Mouse (Mus musculus) c-Kit-positive CD71-negative TER-119-negative erythroid progenitor cells, embryonic 14.5 days (primary cell): ENCODE measurements around the gene Rtca.

Source experiments
- DNase-seq: peaks from one replicate; pipeline ENCODE4 v3.0.0-alpha.2; 2013; ENCODE audit warnings: low read depth

The Rtca gene

GRCm38 (mm10) chr3:116476686-116477298, 31.2 kb downstream of the Rtca start:
- DNase-seq: no peak

- no peak for DNase-seq
Measured at GRCm38 (mm10) chr3:116474602-116475001, 33.4 kb downstream of the Rtca start.

- no peak for DNase-seq
Measured at GRCm38 (mm10) chr3:116465709-116466108, 42.3 kb downstream of the Rtca start.

GRCm38 (mm10) chr3:116464318-116464717, 43.7 kb downstream of the Rtca start:
- DNase-seq: no peak

- DNase-seq: no peak
Measured at GRCm38 (mm10) chr3:116461053-116461452, 47.0 kb downstream of the Rtca start.

- no peak for DNase-seq
Measured at GRCm38 (mm10) chr3:116454529-116454928, 53.5 kb downstream of the Rtca start.

GRCm38 (mm10) chr3:116450741-116451140, 57.3 kb downstream of the Rtca start:
- no peak for DNase-seq

GRCm38 (mm10) chr3:116444327-116444726, 63.7 kb downstream of the Rtca start:
- no peak for DNase-seq

GRCm38 (mm10) chr3:116442788-116443187, 65.2 kb downstream of the Rtca start:
- no peak for DNase-seq

GRCm38 (mm10) chr3:116441518-116442205, 66.3 kb downstream of the Rtca start:
- no peak for DNase-seq

GRCm38 (mm10) chr3:116440066-116440997, 67.7 kb downstream of the Rtca start:
- DNase-seq: no peak
